Mouse (Mus musculus) retina, embryonic 14.5 days (tissue): ENCODE measurements around the gene Fgfr2.
"Not testable (repeated sequence)": the region's sequence is repeated elsewhere in the genome, so short reads cannot be mapped to it uniquely, and the experiment has no call there.

Experiments
- DNase-seq: peaks from one replicate; pipeline ENCODE4 v3.0.0-alpha.2; 2015; ENCODE audit warnings: low spot score

Gene Fgfr2

DNA sequence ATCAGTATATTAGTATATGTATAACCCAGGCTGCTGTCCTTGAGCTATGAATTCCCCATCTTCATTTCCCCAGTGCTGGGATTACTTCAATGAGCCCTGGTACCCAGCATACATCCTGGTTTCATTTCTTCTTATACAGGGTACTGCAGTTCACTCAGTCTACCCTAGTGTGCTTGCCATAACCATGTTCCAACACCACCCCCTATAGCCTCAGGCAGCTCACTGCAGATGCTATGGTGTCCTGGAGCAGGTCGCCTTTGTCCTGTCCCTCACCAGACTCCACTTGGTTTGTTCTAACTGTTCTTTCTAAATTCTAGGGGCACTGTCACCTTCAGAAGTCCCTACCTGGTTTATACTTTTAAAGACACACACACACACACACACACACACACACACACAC is 2080.5 kb downstream of the Fgfr2 start:
- DNase-seq: peak; percentile 29

GRCm38 (mm10) chr7:131040760-131041159 is 2082.4 kb downstream of the Fgfr2 start:
- DNase-seq: not testable (repeated sequence)

GRCm38 (mm10) chr7:131037083-131037482 is 2086.1 kb downstream of the Fgfr2 start:
- DNase-seq: no peak

DNA sequence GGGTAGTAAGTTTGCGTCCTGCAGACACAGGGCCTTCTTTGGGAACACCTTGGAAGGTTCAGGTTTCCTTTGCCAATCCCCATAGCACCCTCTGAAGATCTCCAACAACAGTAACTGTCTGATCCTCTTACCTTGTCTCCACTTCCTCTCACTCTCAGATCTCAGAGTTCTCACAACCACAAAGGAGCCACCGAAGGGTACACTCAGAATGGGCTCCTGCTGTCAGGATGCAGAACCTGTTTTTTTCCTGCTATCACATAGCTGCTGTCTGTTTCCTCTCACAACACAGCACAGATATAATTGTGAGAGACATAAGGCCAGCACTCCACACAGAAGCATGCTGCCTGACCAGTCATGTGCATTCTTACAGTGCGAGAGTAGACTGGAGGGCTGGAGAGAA is 2086.8 kb downstream of the Fgfr2 start:
- no peak for DNase-seq

DNA sequence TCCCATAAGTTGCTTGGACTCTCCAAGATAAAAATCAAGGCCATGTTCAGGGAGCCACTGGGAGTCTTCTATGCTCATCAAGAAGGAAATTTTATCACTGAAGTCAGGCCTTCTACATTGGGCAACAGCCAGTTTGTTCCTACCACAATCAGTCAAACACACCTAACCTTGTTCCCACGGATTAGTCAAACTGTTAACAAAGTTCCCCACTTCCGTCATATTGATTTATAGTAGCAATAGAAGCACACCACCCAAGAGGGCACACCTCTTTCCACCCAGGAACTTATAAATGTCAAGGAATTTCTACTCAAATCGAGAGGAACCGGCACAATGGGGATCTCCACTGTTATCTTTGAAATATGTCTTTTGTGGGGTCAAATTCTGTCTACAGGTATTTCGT is 2091.4 kb downstream of the Fgfr2 start, which contains the start of gene Dmbt1:
Dmbt1 (plus strand) TSS at position 299 of the 400 bp plus-strand sequence.
- DNase-seq: no peak

- DNase-seq: no peak
These were observed 2095.6 kb downstream of the Fgfr2 start for GRCm38 (mm10) chr7:131027557-131027956.

- DNase-seq: no peak
These were observed 2098.3 kb downstream of the Fgfr2 start for GRCm38 (mm10) chr7:131024807-131025206.

DNA sequence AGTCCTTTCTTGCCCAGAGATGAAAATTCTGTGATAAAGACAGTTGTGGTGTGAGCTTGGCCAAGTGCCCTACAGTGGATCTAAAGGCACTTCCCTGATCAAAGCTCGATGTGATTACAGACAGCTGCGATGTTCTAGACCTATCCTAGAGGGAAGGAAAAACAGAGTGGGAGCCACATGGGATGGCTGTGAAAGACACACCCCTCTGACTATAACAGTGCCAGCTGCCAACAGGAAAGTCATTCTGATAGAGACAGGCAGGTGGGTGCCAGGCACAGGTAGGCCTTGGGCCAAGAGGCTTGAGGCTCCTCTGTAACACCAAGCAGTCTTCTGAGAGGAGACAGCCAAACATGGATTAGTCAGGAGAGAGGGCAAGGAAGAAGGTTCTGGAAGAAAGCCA is 2104.0 kb downstream of the Fgfr2 start:
- no peak for DNase-seq

DNA sequence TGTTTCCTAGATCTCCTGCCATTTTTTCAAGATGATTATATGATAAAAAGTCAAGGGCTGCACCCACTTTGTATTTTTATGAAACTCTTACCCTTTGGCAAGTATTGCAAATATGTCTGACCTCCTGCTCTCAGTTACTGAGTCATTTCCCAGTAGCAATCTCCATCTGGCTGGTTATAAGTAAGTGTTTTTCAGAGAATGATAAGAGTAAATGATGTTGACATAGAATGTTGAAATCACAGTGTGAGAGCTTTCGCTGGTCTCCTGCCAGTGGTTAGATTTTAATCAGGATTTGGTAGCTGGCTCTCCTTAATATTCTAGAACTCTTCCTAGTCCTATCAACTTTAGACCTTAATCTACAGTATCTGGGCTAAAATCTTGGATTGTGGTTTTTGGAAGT is 2111.2 kb downstream of the Fgfr2 start:
- DNase-seq: no peak

DNA sequence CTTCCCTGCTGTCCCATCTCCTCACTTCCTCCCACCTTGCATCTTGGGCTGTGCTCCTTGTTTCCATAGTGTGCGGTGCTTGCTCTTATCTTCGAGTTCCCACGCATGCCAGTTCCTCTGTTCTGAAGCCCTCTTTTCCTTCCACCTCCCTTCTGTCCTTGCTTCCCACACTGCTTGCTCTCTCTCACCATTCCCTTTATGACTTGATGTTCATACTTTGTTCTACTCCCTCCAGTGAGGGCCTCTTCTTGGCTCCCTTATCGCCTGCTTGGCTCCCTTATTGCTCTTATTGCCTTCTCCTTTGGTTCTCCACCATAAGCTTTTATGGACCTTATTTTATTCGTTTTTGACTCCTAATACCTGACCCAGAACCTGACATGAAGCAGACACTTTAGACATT is 2114.0 kb downstream of the Fgfr2 start:
- no peak for DNase-seq

DNA sequence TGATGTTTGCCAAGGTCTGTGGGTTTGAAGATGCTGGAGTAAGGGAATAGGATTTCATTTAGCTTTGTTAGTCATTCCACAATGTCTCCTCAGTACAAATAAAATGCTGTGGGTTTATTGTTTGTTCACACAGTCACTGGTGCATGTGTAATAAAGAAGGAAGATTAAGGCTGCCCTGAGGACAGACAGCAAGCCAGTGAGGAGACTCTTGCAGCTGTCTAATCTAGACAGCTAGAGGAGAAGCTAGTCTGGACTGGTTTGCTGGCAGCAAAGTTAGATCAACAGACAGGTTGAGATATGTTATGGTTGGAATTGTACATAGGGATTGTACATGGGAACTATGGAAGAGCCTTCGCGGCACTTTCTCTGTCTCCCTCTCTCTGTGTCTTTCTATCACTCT is 2115.9 kb downstream of the Fgfr2 start:
- no peak for DNase-seq

DNA sequence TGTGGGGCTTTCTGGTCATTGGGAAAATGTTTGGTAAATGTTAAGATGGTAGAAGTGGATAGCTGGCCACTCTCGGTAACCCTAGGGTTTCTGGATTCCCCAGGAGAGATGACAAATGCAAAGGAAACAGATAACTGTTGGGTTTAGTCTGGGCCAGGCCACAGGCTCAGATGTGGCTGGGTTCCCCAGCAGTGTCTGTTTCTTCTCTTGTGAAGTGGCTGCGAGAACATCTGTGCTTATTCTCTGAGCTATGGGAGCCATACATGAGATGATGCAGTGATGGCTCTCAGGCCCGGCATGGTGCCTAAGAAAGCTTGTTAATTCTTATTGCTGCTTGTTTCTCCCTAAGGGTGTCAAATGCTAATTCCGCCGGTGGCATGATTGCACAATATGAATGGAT is 2119.1 kb downstream of the Fgfr2 start:
- DNase-seq: no peak

- no peak for DNase-seq
These were observed 2121.0 kb downstream of the Fgfr2 start for GRCm38 (mm10) chr7:131001976-131002726.

DNA sequence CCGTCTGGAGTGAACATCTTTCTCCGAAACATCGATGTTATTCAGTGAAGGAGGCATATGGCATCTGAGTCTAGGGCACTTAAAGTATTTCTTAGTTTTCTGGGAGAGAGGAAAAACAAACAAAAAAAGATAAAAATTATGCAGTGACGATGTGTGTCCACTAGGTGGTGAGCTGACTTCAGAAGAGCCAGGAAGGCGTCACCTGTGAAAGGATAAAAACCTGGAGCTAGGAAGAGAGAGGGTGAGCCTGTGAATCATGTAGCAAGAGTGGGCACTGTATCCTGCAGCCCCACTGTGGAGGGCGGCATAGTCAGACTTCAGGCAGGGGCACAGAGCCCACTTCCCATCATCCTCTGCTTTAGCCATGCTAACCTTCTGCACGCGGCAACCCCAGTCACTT is 2129.2 kb downstream of the Fgfr2 start:
- DNase-seq: peak; percentile 67

DNA sequence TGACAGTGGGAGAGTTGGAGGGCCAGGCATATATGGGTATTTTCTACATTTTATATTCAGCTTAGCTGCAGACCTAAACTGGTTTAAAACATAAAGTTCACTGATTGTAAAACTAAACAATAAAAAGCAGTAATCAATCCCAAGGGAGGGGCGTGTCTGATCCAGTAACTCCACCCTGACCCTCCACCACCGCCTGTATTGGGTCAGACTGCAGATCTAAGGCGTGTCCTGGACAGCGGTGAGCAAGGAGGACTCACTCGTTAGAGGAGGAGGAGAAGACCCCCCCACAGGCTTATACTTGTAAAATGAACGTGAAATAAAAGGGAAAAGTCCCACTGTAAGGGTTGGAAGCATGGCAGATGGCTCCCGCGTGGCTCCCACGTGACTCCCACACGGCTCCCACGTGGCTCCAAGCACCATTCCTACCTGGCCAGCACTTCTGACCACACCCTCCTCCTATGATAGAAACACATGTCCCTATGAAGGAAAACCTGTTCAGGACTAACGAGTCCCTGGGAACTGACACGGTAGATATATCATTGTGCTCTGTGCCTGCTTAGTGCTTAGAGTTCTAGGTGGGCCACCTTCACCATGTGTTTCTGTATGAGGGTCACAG is 2131.9 kb downstream of the Fgfr2 start:
- DNase-seq: no peak

DNA sequence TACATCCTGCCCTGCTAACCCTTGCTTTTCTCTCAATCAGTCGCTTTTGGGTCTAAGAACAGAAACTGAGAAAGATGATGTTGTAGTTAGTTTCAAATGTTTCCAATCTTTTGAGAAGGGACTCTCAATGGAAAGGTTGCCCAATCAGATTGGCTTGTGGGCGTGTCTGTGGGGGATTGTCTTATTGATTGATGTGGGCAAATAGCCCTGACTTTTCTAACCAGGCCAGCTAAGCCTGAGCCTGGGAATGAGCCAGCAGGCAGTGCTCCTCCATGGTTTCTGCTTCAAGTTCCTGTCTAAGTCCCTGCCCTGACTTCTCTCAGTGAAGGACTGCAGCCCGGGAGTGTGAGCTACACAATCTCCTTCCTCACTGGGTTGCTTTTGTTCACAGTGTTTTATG is 2133.8 kb downstream of the Fgfr2 start:
- no peak for DNase-seq

DNA sequence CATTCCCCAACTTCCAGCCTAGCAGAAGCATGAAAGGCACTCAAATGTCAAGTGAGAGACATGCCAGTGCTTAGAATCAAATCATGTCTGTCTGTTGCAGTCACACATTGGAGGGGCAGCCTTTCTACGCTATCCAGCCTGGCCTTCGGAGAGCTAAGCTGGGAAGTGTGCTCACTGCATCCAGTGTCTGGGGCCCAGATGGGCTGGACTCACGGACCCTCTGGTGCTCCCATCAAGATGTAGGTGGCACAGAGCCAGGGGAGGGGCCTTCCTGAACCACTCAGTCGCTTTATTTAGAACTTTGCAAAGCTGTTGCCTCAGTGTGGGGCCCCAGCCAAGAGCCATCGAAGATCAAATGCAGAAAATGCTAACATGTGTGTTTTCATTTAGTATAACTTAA is 2135.0 kb downstream of the Fgfr2 start:
- DNase-seq: no peak

DNA sequence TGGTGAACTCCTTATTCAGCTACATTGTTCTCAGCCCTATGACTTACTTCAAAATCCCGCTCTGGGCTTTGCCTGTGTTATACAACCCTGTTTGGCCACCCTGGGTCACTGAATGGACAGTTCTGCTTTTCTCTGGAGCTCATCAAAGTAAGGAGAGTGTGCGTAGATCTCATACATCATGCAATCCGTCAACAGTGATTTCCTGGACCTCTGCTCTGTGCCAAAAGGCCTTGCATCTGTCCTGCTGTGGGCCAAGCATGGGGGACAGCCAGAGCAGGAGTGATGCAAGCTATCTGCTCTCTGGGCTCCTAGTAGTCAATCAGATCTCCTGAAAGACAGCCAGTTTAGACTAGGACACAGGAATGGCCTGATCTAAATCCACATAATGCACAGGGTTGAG is 2137.4 kb downstream of the Fgfr2 start:
- DNase-seq: no peak

DNA sequence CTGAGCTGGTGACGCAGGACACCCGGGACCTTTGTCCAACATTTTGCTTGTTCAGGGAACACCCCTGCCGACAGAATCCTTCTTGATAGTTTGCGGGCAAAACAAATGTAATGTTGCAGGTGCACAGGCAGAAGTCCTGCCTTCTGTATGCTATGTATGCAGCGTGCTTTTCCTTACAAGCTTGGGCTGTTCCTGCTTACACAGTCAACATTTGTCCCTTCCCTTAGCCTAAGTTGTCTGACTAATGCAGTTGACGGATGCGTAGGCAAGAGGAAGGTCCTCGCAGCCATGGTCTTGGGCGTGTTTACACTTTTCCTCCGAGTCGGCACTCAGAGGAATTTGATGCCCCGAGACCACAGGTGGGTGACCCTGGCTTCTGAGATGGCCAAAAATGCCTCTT is 2138.0 kb downstream of the Fgfr2 start:
- DNase-seq: no peak

DNA sequence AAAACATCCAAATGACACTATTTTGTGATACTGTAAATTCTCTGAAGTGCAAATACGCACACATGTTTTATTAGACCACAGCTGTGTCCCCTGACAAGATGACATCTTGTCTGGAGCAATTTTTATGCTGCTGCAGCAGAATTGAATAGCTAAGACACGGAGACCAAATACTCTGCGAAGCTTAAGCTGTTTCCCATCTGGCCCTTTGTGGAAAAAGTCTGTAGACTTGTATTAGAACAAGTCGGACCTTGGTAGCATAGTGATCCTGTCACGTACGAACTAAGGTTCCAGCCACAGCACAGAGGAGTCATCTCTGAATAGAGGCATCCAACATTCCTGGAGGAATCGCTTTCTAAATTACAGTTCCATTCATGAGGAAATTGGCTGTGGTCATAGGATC is 2138.9 kb downstream of the Fgfr2 start:
- DNase-seq: no peak

DNA sequence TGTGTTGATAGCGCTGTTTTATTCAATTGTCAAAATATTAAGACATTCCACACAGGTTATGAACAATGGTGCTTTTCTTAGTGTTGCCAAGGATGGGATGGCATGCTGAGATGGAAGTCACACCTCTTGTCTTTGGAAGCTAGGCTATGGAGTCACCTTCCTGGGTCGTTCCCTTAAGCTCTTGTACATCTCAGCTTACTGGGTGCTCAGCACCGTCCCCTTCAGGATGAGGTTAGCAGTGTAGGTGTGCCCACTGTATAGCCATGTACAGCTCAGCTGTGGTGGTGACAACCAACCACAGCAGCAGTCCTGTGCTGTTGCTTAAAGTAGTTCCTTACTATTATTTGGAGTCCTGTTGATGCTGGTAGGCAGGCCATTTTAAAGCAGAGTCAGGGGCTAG is 2140.3 kb downstream of the Fgfr2 start:
- no peak for DNase-seq

DNA sequence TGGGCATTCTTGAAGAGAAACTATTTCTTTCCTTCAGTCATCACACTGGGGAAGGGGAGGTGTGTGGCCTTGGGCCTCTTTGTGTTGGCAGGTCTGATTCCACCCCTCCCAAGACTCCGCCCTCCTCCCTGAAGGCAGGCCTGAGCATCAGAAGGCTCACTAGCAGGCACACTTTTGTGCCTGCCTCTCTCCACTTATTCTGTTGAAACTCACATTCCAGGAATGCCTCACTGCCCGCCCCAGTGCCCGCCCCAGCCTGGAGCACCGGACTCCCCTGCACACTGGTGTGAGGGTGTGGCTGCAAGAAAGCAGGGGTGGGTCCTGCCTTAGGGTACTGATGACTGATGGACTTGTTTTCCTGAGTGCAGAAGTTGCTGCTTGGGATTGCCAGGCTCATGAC is 2140.8 kb downstream of the Fgfr2 start:
- no peak for DNase-seq

DNA sequence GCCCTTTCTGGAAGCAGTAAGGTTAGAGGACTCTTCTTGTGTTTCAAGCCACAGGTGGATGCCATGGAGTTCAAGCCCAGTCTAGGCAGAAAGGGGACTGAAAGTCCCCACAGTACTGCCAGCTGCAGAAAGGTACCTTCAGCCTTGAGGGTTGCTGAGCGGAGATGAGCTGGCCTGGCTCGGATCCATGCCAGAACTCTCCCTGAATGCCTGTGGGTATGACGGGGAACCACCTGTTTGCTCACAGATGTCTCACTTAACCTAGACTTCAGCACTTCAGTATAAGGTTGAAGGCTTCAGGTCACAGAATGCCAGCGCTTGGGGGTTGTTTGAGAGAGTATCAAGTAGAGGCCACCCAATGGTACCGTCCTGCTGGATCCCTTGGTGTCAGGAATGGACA is 2143.0 kb downstream of the Fgfr2 start:
- no peak for DNase-seq

DNA sequence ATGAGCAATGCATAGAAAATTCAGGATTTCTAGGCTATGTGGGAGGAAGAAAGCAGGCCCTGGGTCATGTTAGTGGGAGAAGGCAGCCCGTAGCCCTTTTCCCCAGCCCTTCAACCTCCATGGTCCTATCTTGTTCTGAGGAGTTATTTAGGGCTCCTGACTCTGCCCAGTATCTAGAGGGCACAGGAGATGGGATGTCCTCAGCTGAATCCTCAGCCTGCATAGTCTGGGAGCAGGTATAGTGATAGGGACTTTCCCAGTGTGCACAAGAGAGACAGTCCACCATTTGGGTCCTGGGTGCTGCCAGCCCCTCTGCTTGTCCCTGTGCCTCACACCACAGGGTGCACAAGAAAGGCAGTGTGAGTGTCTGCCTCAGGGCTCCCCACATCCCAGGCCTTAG is 2144.6 kb downstream of the Fgfr2 start:
- DNase-seq: no peak
